Mouse (Mus musculus) T-helper 2 cell (primary cell): ENCODE results near the gene Chrnb1.

Experiments
- in situ Hi-C: fragments of 300-600 bp; cut with MboI, MseI; formaldehyde crosslinking; loops from one replicate; pipeline ENCODE4 v1.15.1; 2025; ENCODE audit warnings: high pct_unique_total_duplicates

The Chrnb1 gene

GRCm38 (mm10) chr11:69804972-69805909, 9.5 kb upstream of the Chrnb1 start, which contains the start of gene Tmem102:
Gene Tmem102, minus strand, starts transcription at chr11:69805624.
- in situ Hi-C loops = loop anchor here (5.0 kb wide), 1 partner anchor 72 kb away; the partner anchor contains the start of gene Tmem95

GRCm38 (mm10) chr11:69804652-69804940, 8.9 kb upstream of the Chrnb1 start:
- in situ Hi-C loops = loop anchor here (5.0 kb wide), 1 partner anchor 73 kb away; the partner anchor contains the start of gene Tmem95

DNA sequence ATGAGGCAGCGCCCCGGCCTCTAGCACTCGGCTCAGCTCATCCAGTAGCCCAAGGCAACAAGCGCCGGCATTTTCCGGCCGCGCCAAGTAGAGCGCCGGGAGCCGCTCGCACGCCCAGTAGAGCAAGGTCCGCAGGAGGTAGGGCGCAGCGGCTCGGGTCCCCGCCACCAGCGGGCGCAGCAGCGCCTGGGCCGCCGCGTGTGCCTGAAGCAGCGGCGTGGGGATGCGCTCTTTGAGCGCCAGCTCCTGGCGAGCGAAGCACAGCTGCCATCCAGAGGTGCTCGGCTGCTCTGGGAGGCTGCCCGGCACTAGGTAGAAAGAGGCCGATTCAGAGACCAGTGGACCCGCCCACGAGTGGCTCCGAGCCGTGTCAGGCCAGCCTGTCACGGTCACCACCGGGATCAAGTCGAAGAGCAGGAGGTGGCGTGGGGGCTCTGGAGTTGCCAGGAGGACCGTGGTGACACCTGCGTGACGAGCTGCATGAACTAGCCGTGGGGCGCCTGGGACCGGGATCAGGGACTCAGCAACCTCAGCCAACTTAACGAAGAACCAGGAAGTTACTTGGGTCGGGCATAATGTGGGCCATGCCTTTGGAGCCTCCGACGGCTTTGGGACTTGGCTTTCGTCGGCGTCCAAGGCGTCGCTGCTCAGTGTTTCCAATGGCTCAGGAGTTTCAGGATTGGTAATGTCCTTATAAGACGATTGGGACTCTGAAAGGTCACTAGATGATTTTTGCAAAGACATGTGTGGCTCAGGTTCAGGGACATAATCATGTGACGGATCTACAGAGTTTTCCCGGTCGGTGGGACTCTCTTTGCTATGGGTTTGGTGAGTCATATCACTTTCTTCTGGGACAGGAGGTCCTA, 8.3 kb upstream of the Chrnb1 start:
- in situ Hi-C loops = loop anchor here (5.0 kb wide), 1 partner anchor 73 kb away; the partner anchor contains the start of gene Tmem95

- in situ Hi-C loops = loop anchor here (5.0 kb wide), 1 partner anchor 74 kb away; the partner anchor contains the start of gene Tmem95
Measured at GRCm38 (mm10) chr11:69803328-69803727, 7.6 kb upstream of the Chrnb1 start.

DNA sequence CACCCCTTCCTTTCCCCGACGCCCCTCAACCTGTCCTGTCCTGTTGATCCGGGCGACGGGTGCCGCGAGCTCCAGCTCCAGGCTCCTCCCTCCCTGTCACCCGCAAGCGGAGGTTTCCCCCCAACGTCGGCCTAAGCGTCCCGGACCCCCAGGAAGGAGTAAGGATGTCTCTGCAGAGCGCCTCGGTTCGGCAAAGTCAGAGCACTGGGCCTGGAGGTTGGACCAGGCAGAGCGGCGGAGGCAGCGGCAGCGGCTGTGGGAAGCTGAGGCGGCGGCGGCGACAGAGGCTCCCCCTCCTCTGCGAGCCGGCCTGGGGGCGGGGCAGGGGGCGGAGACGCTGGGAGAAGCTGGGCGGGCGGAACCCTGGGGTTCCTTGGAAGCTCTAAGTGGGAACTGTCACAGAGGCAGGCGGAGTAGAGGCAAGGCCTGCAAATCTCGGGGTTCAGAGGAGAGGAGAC, 6.9 kb upstream of the Chrnb1 start:
- in situ Hi-C loops = loop anchor here (5.0 kb wide), 1 partner anchor 75 kb away; the partner anchor contains the start of gene Tmem95

GRCm38 (mm10) chr11:69801379-69801977, 5.7 kb upstream of the Chrnb1 start, which contains the start of gene Fgf11:
Gene Fgf11, minus strand, starts transcription at chr11:69801857.
- in situ Hi-C loops = loop anchor here (5.0 kb wide), 1 partner anchor 76 kb away; the partner anchor contains the start of gene Tmem95

DNA sequence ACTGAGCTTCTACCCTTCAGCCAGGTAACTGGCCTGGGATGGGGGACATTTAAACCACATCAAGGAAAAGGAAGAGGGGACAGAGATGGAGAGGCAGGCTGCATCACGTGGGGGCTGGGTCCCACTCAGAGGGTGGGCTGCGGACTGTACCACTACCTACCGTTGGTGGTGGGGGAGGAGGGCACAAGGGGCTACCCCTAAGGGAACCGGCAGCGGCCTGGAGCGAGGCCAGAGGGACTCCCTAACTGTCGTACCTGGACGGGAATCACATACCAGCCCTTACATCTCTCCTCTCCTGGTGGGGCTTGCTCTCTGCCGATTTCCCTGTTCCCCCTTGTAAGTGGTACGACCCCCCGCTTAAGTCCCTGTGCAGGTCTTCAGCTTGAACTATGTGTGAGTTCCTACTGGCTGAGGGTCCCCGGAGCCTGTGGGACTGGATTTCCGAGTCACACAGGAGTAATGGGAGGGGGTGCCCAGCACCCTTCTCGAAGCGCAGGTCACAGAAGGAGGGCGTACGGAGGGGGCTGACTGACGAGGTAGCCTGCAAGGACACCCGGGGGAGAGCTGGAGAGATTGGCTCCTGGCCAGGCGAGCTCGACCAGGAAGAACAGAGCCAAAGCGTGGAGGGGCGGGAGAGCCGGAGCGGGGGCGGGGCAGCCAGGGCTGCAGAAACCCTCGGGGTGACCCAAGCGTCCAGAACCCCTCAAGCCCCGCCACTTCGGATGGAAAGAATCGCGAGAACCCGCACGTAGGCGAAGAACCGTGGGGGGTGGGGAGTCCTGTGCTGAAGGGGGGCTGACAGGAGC, 4.9 kb upstream of the Chrnb1 start:
- in situ Hi-C loops = loop anchor here (5.0 kb wide), 1 partner anchor 77 kb away; the partner anchor contains the start of gene Tmem95

DNA sequence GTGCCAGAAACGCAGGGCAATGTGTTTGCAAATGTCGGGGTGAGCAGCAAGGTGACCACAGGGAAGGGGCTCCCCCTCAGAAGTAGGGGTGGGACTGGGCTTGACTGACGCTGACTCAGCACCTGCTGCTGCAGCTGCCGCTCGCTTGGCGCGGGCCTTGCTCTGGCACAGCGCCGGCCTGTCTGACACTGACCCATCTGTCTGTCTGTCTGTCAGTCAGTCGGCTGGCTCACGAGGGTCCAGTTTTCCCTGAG, 4.3 kb upstream of the Chrnb1 start:
- in situ Hi-C loops = loop anchor here (5.0 kb wide), 1 partner anchor 77 kb away; the partner anchor contains the start of gene Tmem95

DNA sequence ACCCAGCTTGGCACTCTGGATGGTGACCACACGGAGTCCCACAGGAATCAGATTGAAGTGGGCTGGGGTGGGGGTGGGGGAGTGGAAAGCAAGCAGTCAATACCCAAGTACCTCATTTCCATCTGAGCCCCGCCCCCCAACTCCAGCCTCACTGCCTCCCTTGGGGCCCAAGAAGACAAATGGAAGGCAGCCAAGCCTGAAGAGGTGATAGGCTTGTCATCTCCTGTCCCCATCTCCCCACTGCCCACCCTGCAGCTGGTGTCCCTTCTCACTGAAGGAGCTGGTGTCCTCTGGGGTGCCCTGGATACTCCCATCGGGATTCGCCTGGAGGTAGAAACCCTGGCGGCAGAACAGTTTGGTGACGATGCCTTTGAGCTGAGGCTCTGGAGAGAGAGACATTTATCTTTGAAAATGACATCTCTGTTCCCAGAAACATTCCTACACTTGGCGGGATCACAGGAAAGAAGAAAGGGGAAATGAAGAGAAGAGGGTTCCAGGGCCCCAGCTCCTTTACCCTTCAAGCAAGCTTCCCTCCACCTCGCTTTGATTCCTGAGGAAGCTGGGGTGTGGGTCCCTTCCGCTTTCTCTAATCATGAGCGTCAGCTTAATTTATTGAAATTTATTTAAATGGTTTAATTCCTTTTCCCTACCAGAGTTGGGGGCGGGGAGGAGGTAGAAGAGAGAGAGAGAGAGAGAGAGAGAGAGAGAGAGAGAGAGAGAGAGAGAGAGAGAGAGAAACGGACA, 3.8 kb upstream of the Chrnb1 start:
- in situ Hi-C loops = loop anchor here (5.0 kb wide), 2 partner anchors 38 to 78 kb away; partner anchors contain the start of genes Nlgn2, Tmem256 and Tmem95

DNA sequence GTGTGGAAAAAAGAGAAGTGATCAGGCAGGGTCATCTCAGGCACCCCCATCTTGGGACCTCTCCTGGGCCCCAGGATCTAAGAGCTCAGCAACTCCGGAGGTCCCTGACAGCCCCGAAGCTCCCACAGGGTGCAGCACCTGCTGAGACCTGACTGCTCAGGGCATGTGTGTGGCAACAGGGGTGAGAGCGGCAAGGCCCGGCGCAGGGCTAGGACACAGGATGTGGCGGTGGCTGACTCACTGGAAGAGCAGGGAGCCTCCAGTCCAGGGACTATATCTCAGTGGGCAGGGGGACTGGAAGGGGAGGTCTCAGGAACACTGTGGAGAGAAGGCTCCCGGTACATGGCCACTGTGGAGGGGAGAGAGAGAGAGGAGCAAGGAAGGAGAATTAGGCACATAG, 2.2 kb upstream of the Chrnb1 start:
- in situ Hi-C loops = loop anchor here (5.0 kb wide), 1 partner anchor 39 kb away; the partner anchor contains the start of genes Nlgn2 and Tmem256

DNA sequence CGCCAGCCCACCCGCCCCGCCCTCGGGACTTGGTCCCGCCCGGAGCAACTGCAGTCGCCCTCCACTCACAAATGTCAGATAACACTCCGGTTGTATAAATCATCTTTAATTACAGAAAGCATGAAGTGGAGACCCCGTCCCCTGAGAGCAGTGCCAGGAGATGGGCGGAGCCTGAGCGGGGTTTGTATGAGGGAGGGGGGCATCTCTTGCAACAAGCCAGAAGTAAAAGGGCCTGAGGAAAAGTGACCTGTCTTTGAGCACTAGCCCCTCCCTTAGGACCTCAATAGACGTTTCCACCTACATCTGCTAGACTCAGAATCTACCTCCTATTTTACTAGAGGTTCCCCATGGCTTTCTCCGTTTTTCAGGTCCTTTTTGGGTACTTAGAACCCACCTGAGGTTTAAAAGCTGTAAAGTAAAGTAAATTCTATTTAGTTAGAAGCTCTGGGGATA, 266 bp upstream of the Chrnb1 start:
- in situ Hi-C loops = loop anchor here (5.0 kb wide), 1 partner anchor 41 kb away; the partner anchor contains the start of genes Nlgn2 and Tmem256

DNA sequence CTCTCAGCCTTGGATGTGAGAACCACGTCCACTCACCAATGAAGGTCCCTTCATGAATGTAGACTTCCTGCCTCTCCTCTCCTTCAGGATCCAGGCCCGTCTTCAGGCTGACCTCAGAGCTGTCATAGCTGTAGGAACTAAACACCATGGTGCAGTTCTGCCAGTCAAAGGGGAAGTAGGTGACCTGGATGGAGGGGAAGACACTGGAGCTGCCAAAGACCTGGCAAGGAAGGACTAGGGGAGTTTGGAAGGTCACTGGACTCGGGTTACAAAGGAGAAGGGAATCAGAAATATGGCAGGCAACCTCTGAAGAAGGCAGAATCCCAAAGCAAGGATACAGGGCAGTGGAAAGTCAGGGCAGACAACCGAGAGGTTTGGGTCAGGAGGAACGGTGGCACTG, 2.3 kb downstream of the Chrnb1 start:
- in situ Hi-C loops = no loop called here

DNA sequence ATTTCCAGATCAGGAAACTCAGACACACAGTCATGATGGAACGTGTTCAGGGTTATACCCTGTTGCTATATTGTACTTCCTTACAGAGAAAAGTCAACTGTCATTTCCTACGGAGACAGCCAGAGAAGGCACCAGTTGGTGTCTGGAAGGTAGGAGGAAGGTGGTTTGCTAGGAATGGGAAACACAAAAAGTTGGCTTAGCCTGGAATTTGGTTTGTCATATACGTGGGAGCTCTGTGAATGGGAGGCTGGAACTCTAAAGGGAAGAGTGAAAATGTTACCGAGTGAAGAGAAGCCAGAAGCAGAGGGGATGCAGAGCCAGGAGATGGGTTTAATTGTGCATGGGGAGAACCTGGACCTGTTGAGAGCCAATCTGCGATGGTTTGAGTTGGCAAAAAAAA, 4.3 kb downstream of the Chrnb1 start:
- in situ Hi-C loops = no loop called here

DNA sequence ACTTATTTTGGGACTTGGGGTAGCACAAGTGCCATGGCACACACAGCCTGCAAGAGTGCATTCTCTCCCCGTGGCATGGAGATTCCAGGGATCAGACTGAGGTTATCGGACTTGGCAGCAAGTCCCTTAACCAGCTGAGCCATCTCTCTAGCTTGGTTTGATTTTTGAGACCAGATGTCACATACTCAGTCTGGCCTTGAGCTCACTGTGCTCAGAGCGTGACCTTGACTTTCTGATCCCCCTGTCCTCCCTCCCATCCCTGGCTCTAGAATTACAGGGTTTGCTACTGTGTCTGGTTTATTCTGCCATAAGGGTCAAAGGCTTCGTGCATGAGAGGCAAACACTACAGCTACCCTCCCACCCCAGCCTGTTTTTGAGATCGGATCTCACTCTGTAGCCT, 6.3 kb downstream of the Chrnb1 start:
- in situ Hi-C loops = no loop called here

GRCm38 (mm10) chr11:69787306-69787705, 8.4 kb downstream of the Chrnb1 start:
- in situ Hi-C loops = no loop called here

GRCm38 (mm10) chr11:69784793-69785272, 10.9 kb downstream of the Chrnb1 start:
- in situ Hi-C loops = no loop called here

- in situ Hi-C loops = no loop called here
Measured at GRCm38 (mm10) chr11:69781828-69782227, 13.9 kb downstream of the Chrnb1 start.

DNA sequence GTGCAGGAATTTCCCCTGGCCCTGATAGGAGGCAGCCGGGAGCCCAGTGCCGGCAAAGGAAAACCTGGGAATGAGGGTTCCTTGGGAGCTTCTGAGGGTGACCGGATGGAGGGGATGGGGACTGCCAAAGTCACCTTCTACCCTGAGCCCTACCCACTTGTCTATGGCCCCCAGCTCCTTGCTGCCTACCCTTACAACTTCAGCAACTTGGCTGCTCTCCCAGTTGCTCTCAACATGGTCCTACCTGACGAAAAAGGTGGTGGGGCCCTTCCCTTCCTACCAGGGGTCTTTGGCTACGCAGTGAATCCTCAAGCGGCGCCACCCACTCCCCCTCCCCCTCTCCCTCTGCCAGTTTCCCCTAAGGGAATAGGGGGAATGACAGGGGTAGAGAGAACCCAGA, 16.8 kb downstream of the Chrnb1 start:
- in situ Hi-C loops = no loop called here

- in situ Hi-C loops = no loop called here
Measured at GRCm38 (mm10) chr11:69778258-69778982, 17.3 kb downstream of the Chrnb1 start.
